Mouse (Mus musculus): ENCODE results near the gene Gm20604.

DNA sequence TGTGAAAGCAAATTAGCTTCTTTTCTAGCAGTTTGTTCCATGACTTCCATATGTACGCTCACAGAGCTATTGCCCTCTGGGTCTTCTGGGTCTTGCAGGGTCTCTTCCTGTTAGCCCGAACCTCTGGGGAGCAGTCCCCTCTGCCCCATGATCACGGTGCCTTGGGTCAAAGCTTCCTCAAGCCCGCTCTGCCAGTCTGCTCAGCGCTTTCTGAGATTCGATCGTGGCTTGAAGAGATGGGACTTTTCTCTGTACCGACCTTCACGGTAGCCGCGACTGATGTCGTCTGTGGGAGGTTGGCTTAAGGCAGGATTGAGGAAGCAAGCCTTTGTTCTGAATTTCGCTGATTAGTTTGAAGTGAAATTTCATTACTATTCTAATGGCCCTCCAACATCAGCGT is 17.6 kb upstream of the Gm20604 start:
- TF ChIP-seq CTCF (IDR thresholded peaks at IDR 0.05; ENCODE audit: low read depth, low read length) (no peak), GATA1 (IDR thresholded peaks at IDR 0.05; ENCODE audit: borderline replicate concordance, low read length) (no peak)

Measured in G1E (cell line).